Mouse (Mus musculus) ZHBTc4 (cell line): ENCODE data around the gene Ablim2.

Source experiments
- DNase-seq: peaks from one replicate; pipeline ENCODE4 v3.0.0-alpha.2; 2011; ENCODE audit warnings: low read depth, low spot score

Gene Ablim2

DNA sequence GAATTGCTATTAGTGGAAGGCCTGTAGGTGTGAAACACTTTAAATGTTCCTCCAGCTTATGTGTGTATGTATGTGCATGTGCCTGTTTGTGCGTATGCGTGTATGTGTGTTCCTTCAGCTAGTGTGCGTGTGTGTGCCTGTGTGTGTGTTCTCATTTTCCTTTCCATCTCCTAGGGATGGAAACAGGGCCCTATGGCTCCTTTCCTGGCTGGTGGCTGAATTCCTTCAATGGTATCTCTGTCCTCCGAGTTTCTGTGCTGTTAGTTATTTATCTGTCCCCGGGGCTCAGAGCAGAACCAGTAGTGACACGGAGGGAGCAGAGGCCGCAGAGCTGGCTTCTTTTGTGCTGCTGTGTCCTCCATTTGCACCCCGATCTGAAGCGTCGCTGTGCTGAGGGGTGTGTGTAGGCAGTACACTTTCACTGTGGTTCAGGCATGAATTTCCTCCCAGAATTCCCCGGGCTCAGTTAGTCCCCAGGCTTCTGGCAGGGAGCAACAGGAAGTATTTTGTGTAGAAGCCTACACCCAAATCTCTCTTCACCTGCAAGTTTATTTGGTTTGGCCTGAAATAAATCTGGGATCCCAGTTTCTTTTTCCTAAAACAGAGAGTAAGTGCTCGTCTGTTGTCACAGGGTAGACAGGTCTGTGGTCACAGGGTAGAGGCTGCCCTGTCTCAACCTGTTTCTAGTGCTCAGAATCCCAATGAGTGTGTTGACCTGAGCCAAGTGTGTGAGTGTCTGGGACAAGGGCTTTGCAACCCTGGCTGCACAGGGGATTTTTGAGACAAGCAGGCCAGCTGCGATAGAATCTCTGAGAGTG is 151.2 kb downstream of the Ablim2 start:
- peak; percentile 30 for DNase-seq

DNA sequence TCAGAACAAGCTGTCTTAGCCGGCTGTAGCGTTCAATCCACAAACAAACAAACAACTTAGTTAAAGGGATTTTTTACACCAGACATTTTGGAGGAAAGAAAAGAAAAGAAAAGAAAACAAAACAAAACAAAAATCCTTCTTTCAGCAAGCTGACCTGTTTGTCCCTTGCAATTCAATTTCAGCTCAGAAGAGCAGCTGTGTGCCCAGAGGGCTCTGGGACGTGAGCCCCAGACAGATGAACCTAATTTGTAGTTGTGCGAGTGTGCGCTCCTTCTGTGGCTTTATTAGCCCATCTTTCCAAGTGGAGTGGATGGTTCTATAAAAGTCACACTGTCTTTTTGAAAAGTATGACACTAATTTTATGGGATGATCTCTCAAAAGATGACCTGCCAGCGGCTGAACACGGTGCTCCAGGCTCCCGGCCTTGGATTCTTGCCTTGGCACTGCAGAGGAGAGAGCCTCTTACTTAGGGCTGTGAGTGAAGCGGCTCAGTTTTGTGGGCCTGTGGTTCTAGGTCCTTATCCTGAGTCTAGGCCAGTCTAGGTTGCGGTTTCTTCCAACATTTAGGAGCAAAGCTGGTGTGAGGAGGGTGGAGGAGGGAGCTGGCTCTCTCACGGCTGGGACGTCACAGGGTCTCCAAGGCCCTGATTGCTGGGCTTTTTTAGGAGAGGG is 158.1 kb downstream of the Ablim2 start:
- no peak for DNase-seq

DNA sequence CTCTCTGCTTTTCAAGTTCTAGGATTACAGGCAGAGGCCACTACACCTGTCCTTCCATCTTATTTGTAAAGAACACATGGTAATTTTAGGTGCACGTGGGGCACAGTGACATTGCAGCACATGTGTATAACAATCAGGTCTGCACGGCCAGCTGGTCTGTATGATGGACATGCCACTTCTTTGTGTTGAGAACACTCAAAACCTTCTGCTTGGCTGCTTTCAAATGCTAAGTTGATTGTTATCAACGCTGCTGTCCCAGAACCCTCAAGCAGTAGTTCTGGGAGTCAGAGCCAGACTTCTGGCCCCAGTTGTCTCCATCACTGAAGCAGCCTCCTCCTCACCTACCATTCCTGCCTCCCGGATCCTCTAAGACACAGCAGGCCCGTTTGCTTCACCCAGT is 159.0 kb downstream of the Ablim2 start:
- DNase-seq, result no peak

DNA sequence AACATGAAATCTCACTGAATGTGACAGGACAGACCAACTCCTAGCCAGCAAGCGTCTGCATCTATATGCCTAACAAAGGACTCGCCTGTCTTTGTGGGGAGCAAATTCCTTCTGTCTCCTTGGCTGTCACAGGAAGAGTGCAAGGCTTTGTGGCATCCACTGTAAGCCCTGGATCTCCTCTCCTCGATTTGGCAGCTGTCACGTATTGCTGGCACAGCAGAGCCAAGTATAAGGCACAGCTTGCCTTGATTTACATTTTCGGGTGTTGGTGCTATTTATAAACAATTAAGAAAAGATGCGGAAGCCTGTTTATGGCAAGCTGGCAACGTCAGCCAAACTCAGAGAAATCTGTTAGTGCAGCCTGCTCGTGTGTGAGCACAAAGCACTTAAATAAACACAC is 160.7 kb downstream of the Ablim2 start:
- peak; percentile 26 for DNase-seq

DNA sequence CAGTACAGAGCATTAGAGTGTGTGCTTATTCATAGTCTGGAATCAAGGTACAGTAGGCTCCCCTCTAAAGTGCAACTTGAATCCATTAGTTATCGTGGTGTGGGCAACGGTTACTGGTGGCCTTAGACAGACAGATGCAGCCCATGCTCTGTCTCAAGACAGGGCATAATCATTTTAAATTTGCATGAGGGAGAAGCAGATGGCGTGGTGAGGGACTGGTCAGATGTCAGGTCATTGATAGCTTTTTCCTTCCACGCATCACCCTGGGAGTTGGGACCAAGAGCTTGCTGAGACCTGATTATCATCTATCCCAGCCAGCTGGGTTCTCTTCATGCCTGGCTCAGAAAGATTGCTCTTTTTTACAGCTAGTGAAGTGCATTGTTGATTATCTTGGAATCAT is 162.4 kb downstream of the Ablim2 start:
- DNase-seq, result no peak

DNA sequence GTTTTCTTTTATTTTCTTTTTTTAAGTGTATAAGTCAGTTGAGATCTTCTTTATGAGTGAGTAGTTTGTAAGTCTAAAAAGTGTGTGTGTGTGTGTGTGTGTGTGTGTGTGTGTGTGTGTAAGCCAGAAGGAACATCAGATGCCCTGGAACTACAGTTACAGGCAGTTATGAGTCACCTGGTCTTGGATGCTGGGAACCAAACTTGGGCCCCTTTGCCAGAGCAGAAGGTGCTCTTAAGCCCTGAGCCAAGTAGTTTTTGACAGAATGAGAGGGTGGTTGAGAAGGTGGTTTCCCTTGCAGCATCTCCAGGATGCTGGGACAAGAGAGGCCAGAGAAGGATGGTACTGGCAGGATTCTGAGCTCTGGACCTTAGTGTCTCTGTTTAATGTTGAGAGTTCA is 162.9 kb downstream of the Ablim2 start:
- no peak for DNase-seq

DNA sequence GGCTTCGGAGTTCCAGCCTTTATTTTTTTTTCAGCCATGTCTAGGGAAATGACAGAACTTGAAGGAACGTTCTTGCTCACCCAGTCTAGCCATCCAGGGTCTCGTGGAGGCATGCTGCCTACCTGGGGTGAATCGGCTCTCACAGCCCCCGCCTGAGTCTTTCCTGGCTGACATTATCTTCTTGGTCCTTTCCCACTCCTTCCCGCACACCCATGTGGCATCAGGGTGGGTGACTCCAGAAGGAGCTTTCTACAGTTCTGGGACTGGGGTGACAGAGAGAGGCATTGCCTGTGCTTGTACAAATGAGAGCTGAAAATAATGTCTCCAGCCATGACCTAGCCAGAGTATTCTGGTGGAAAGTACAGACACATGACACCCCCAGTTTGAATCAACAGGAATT is 163.5 kb downstream of the Ablim2 start:
- DNase-seq, result no peak

DNA sequence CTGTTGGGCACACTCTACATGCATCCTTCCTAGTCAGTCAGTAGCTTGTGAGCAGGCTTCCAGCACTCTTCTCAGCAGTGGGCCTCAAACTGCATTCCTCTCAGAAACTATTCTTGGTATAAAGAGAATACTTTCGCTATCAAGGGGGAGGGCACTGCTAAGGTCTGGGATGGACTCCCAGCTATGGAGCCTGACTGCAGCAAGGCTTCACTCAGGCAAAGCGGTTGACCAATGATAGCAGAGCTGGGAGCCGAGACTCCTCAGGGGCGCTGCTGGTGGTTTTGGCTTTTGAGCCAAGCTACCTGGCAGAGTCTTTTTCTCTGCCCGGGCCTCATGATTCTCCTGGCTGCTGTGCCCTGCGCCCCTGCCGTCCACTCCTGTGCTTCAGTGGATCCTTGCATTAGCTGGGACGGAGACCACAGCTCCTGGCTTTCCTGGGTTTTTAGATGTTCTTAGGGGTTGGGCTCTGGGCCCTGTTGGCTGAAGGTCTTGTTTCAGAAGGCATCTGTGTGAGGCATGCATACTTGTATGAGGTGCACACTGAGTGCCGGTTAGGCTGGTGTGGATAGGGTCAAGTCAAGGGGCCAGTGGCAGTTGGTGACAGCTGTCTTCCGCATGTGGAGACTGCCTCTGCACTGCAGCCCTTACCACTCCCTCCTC is 164.0 kb downstream of the Ablim2 start:
- DNase-seq, result no peak

DNA sequence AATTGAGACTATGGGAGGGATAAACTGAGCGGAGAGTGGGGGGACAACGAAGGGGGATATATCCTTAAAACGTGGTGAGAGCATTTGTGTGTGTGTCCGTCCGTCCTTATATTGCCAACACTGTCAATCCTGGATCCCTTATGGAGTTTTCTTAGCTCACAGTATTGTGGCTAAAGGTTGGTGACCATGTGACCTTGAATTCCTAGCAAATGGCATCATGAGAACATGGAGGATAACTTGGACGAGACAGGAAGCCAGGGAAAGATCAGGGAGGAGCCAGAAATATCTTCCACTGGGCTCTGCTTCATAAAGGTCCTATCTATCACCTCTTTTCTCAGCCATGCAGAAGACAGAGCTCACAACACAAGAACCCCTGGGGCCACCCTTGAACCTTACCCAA is 165.8 kb downstream of the Ablim2 start:
- no peak for DNase-seq

DNA sequence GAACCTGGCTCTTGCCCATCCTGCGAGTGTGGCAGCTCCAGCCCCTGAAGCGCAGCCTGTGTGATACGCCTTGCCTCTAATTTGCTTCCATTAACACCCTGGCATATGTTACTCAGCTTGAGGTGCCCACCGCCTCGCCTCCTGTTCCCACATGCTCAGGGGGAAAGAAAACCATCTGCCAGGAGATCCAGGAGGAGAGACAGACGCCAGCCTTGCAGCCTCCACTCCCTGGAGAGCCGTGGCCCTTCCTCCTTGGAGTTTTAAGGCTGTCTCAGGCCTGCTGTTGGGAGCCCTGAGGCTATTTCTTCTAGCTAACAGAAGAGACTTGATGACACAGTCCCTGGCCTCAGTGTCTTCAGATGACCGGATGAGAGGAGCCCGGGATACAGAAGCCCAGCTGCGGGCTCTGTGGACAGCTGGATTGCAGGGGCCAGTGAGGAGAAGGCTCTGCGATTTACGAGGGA is 167.5 kb downstream of the Ablim2 start:
- no peak for DNase-seq

DNA sequence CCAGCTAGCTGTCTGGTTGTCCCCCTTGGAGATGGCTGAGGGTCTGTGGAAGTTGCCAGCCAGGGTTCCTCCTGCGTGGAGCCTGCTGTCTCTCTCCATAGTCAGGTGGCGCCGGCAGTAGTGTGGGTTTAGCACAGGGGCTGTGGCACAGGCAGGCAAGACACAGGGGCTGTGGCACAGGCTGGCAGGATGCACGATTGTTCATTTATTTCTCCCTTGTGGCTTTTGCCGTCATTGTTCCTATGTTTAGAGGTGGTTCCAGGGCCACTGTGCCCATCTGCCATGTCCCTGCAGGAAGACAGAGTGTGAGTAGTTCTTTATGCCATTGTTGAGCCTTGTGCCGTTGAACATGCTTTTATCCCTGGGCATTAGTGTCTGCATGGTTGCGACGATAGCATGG is 168.8 kb downstream of the Ablim2 start:
- DNase-seq, result no peak

DNA sequence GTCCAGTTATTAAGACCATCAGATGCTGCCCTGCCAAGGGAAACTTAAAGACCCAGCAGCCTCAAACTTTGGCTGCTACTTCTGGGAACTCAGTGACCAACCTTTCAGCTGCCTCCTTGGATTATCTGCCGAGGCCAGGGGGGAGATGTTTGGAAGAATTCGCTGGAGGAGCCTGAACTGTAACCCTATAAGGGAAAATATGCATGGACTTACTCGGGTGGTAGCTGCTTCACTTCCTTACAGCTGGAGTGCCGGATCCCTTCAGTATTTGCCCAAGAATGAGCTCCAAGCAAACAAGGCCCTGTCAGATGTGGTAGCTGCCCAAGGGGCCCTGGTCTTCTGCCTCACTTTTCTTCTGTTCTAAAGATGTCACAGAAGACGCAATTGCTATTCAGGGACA is 173.6 kb downstream of the Ablim2 start:
- DNase-seq, result no peak

DNA sequence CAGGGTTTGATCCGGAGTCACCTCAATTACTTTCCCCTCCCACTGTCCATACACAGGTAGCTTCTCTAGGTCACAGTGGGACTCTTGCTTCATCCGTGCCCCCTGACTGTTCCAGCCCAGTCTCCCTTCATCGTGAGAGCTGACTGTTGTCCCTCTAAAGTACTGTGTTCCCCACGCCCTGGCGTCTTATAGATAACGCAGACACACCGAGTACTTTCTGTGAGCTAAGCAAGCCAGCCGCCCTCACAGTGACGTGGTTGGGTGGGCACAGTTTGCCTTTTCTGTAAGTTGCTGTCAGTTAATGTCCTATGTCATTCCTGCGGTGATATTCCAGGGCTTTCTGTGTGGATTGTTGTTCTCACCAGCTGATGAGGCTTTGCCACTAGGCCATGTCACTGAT is 175.4 kb downstream of the Ablim2 start:
- DNase-seq, result no peak
